Mouse (Mus musculus) thymus, adult 18-20 months (tissue): ENCODE results near the gene Dmgdh.

ENCODE experiments used
- DNase-seq, 2 experiments: peaks; one replicate each; pipeline ENCODE4 v3.0.0; 2022; ENCODE audit warnings: mixed read lengths in 2 of 2

Dmgdh gene

GRCm38 (mm10) chr13:93773704-93774315 is 99.6 kb downstream of the Dmgdh start:
- DNase-seq: no peak

- DNase-seq: no peak
These were observed 108.6 kb downstream of the Dmgdh start for GRCm38 (mm10) chr13:93782823-93783222.

GRCm38 (mm10) chr13:93785329-93785728 is 111.1 kb downstream of the Dmgdh start:
- no peak for DNase-seq

GRCm38 (mm10) chr13:93786051-93786450 is 111.8 kb downstream of the Dmgdh start:
- no peak for DNase-seq

GRCm38 (mm10) chr13:93787647-93788046 is 113.4 kb downstream of the Dmgdh start:
- no peak for DNase-seq

GRCm38 (mm10) chr13:93792945-93793642 is 118.9 kb downstream of the Dmgdh start:
- DNase-seq: no peak

GRCm38 (mm10) chr13:93793643-93794182 is 119.5 kb downstream of the Dmgdh start:
- DNase-seq: no peak

- DNase-seq: no peak
These were observed 122.9 kb downstream of the Dmgdh start for GRCm38 (mm10) chr13:93797011-93797600.
